Mouse (Mus musculus): ENCODE measurements around the gene Degs1. TPM values are rescaled to one million over a fixed set of nuclear protein-coding genes. Genes with fewer than 3 reads are reported as not detected.

Degs1 gene
- polyA plus RNA-seq (2015; fragmentation: Nextera tagmentation; extraction: Ambion mirVana) = 57.7 and 59.5 TPM in 2 replicates

DNA sequence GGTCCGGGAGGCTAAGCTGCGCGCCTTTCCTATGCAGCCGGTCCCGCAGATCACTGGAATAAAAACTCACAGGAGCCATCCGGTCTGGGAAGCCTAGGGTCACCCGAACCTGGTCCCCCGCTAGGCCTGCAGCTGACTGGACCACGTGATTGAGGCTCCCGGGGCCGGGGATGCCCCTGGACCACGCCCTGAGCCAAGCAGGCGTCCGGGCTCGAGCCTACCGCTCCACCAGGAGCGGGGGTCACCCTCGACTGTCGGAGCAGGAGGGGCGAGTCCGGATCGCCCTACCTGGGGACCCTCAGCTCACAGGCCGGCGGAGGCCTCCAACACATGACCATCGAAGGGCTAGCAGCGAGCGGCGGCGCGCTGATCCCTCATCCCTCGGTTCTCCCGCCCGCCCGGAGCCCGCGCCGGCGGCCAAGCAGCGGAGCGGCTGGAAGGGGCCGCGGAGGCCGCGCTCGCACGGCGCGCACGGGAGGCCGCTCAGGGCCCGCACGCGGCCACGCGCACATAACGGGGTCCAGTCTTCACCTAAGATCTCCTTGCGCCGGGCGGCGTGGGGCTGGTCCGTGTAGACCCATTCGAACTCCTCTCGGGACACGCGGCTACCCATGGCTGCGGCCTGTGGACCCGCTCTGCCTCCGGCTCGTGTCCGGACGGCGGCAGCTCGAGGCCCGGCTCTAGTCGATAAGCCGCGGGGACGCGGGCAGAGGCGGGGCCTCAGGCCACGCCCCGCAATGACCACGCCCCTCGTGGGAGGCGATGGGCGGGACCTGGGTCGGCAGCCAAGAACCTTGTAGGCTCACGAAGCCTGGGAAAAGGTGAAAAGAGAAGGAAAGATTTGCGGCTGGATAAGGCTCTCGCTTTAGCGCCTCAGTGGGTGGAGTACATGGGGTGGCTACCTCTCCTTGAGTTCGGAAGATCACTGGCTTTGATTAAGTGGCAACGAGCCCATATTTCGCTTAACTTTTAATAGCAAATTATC, at the start of gene Degs1:
TSS of gene Degs1 (minus strand) at position 714 of the 985 bp plus-strand sequence.
- H3K27ac ChIP-seq (replicated peaks) = peak within 1 kb of the TSS; percentile 79
- no peaks in the 10 kb centered on the region for H3K9me3 ChIP-seq
- H3K9ac ChIP-seq (replicated peaks) = peak within 1 kb of the TSS; percentile 91
- H3K27me3 ChIP-seq = 0 out of 2 replicates have a peak, but pooled peaks cover 3% of the 10 kb centered on the region
- H3K4me2 ChIP-seq (replicated peaks) = peak within 1 kb of the TSS; percentile 90
- ATAC-seq (replicated peaks) = peak; percentile 93
- peak within 1 kb of the TSS; percentile 89 for H3K4me3 ChIP-seq
- H3K36me3 ChIP-seq = peaks cover 11% of the 10 kb centered on the region
- peaks cover 30% of the 10 kb centered on the region for H3K4me1 ChIP-seq
- WGBS = under 1% methylated on average over 88 of the region's 94 CpGs

DNA sequence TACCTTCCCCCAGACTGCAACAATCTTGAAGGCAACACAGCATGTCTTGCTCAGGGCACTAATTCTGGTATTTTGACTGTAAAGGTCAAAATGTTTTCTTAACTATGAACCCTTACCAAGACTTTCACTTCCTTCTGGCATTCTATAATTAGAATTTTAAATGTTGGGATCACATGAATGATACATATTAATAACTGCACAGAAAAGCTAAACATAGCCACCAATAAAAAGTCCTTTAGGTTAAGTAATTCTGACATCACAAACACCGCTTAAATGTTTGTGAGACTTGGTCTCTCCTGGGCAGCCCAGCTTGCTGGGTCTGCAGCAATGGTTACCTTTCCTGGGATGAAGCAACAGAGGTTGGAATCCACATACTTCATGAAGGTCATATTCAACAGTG, 43.3 kb upstream of the Degs1 start:
- H3K27me3 ChIP-seq = no peaks in the 10 kb centered on the region
- H3K4me3 ChIP-seq = no peak overlapping the region
- no peak overlapping the region for H3K4me2 ChIP-seq (replicated peaks)
- H3K4me1 ChIP-seq = no peaks in the 10 kb centered on the region
- no peak for ATAC-seq (replicated peaks)
- WGBS = 86% methylated on average over 1 of the region's 1 CpGs
- H3K36me3 ChIP-seq = peaks cover 73% of the 10 kb centered on the region
- no peak overlapping the region for H3K9ac ChIP-seq (replicated peaks)
- H3K27ac ChIP-seq (replicated peaks) = no peak overlapping the region
- no peaks in the 10 kb centered on the region for H3K9me3 ChIP-seq

DNA sequence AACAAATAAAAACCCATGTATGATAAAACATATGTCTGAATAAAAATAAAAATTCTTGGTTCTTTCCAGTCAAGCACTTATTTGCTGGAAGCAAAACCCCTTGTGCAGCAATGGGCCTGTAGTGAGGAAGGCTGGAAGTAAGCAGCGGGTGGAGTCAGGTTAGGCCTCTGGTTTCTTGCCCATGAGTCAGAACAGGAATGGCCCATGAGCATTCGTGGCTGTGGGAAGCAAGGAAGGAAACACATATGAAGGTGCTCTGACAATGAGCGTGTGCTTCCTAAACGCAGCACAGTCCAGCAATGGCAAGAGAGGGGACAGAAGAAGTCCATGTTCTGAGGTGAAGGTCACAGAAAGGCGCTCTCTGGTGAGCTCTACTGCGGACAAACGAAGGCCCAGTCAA, 41.9 kb upstream of the Degs1 start:
- H3K9me3 ChIP-seq = no peaks in the 10 kb centered on the region
- H3K9ac ChIP-seq (replicated peaks) = no peak overlapping the region
- H3K36me3 ChIP-seq = peaks cover 82% of the 10 kb centered on the region
- H3K27me3 ChIP-seq = no peaks in the 10 kb centered on the region
- no peak for ATAC-seq (replicated peaks)
- H3K27ac ChIP-seq (replicated peaks) = no peak overlapping the region
- no peaks in the 10 kb centered on the region for H3K4me1 ChIP-seq
- no peak overlapping the region for H3K4me3 ChIP-seq
- WGBS = 95% methylated on average over 7 of the region's 7 CpGs
- H3K4me2 ChIP-seq (replicated peaks) = no peak overlapping the region

DNA sequence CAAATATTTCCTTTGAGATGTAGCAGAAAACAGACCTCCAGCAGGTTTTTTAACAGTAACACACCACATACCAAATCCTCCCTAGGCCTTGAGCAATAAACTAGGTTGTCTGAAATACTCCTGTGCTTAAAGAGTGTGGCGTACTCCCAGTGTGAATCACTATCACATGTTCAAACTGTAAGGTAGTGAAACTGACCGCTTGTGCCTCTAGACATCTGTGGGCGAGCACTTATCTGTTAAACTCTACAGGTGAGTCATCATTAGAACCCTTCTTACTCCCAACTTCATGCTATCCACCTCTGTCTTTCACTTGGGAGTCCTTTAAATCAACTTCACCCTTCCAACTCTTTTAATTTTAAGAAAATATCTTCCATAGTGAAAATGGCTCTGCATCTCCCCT, 40.5 kb upstream of the Degs1 start:
- H3K36me3 ChIP-seq = peaks cover 85% of the 10 kb centered on the region
- no peak overlapping the region for H3K27ac ChIP-seq (replicated peaks)
- H3K4me1 ChIP-seq = no peaks in the 10 kb centered on the region
- 95% methylated on average over 3 of the region's 3 CpGs for whole genome bisulfite sequencing
- no peak overlapping the region for H3K9ac ChIP-seq (replicated peaks)
- no peak for ATAC-seq (replicated peaks)
- H3K9me3 ChIP-seq = no peaks in the 10 kb centered on the region
- no peaks in the 10 kb centered on the region for H3K27me3 ChIP-seq
- H3K4me2 ChIP-seq (replicated peaks) = no peak overlapping the region
- H3K4me3 ChIP-seq = no peak overlapping the region

DNA sequence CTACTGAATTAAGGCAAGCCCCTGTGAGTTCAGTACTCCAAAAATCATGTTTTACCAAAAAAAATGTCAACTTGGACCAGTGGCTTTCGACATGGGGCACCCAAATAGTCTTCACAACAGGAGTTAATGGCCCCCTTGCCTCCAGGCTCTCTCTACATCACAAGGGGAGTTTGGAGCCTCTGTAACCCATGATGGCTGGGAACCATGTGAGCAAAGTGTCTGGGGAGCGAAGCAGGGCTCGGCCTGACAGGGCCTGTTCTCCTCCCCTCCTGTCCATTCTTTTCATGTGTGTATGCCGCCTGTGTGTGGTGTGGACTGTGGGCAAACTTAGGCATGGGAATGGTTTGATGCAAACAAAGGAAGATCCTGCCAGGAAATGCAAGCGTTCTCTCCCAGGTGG, 31.6 kb upstream of the Degs1 start:
- Histone ChIP-seq H3K4me1 (no peaks in the 10 kb centered on the region), H3K4me2 (replicated peaks) (no peak overlapping the region), H3K9ac (replicated peaks) (no peak overlapping the region), H3K9me3 (no peaks in the 10 kb centered on the region), H3K27me3 (no peaks in the 10 kb centered on the region), H3K27ac (replicated peaks) (no peak overlapping the region), H3K4me3 (no peak overlapping the region), H3K36me3 (peaks cover 66% of the 10 kb centered on the region)
- 92% methylated on average over 5 of the region's 5 CpGs for WGBS
- no peak for ATAC-seq (replicated peaks)

DNA sequence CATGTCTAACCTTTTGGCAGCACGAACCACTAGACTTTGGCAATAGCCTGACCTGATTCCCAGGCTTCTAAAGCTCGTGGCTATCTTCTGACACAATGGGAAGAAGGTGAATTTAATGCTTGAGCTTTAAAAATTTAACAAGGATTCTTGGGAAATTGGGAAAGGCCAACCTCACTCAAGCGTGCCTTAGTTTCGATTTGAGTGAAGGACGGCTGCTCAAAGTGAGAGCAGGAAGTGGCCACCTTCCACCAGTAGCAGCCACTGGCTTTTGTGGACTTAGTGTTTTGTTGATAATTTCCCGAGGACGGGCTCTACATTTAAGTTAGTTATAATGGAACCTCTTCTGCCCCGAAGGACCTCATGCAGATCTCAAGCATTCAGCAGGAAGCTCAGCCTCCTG, 30.6 kb upstream of the Degs1 start:
- H3K4me1 ChIP-seq = no peaks in the 10 kb centered on the region
- H3K4me2 ChIP-seq (replicated peaks) = no peak overlapping the region
- H3K36me3 ChIP-seq = peaks cover 56% of the 10 kb centered on the region
- no peak overlapping the region for H3K9ac ChIP-seq (replicated peaks)
- no peaks in the 10 kb centered on the region for H3K27me3 ChIP-seq
- no peaks in the 10 kb centered on the region for H3K9me3 ChIP-seq
- ATAC-seq (replicated peaks) = no peak
- H3K4me3 ChIP-seq = no peak overlapping the region
- 93% methylated on average over 8 of the region's 8 CpGs for WGBS
- H3K27ac ChIP-seq (replicated peaks) = no peak overlapping the region

DNA sequence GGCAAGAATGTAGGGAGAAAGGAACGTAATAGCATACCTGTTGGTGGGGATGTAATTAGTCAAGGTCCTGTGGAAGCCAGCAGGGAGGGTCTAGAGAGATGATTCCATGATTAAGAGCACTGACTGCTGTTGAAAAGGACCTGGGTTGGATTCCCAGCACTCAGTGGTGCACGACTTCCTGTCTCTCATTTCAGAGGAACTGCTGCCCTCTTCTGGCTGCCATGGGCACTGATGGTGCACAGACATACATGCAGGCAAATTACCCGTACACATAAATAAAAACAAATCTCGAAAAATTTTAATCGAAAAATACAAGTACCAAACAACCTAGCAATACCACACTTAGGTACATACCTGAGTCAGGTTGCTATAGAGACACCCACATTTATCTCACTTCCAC, 28.8 kb upstream of the Degs1 start:
- WGBS = 95% methylated on average over 5 of the region's 5 CpGs
- ATAC-seq (replicated peaks) = no peak

DNA sequence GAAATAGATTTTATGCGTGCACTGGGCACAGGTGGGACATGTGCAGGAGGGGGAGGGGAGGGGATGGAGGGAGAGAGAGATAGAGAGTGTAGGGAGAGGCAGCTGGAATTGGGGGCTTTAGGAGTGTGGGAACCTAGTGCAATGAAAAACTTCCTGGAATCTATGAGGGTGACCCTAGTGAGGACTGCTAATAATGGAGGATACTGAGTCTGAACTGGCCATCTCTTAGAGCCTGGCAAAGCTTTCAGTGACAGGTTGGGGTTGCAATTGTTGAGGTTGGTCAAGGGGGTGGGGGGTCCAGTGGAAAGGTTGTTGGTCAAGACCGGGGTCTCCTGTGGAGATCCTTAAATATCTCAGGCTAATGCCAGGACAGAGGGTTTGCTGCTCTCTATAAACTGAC, 27.7 kb upstream of the Degs1 start:
- ATAC-seq (replicated peaks) = no peak
- Histone ChIP-seq H3K36me3 (peaks cover 30% of the 10 kb centered on the region), H3K9me3 (no peaks in the 10 kb centered on the region), H3K27me3 (no peaks in the 10 kb centered on the region), H3K4me3 (no peak overlapping the region), H3K4me1 (no peaks in the 10 kb centered on the region), H3K9ac (replicated peaks) (no peak overlapping the region), H3K4me2 (replicated peaks) (no peak overlapping the region), H3K27ac (replicated peaks) (no peak overlapping the region)
- 97% methylated on average over 2 of the region's 2 CpGs for WGBS

More for the DNA sequence above, 28.8 kb upstream of the Degs1 start:
- Histone ChIP-seq H3K27me3 (no peaks in the 10 kb centered on the region), H3K36me3 (peaks cover 38% of the 10 kb centered on the region), H3K9me3 (no peaks in the 10 kb centered on the region), H3K4me3 (no peak overlapping the region), H3K9ac (replicated peaks) (no peak overlapping the region), H3K4me1 (no peaks in the 10 kb centered on the region), H3K4me2 (replicated peaks) (no peak overlapping the region), H3K27ac (replicated peaks) (no peak overlapping the region)

DNA sequence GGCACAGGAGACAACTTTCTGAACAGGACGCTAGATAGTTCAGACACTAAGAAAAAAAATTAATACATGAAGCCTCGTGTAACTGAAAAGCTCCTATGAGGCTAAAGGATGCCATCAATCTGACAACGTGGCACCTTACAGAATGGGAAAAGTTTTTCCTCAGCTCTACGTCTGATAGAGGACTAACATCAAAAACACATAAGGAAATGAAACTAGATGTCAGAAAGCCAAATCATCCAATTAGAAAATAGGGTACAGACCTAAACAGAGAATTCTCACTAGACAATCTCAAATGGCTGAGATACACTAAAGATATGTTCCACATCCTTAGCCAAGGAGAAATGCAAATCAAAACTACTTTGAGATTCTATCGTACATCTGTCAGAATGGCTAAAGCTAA, 26.8 kb upstream of the Degs1 start:
- no peak overlapping the region for H3K4me2 ChIP-seq (replicated peaks)
- H3K27me3 ChIP-seq = no peaks in the 10 kb centered on the region
- H3K9ac ChIP-seq (replicated peaks) = no peak overlapping the region
- H3K36me3 ChIP-seq = peaks cover 20% of the 10 kb centered on the region
- no peak overlapping the region for H3K27ac ChIP-seq (replicated peaks)
- no peak overlapping the region for H3K4me3 ChIP-seq
- 77% methylated on average over 5 of the region's 5 CpGs for WGBS
- ATAC-seq (replicated peaks) = no peak
- no peaks in the 10 kb centered on the region for H3K9me3 ChIP-seq
- H3K4me1 ChIP-seq = no peaks in the 10 kb centered on the region

DNA sequence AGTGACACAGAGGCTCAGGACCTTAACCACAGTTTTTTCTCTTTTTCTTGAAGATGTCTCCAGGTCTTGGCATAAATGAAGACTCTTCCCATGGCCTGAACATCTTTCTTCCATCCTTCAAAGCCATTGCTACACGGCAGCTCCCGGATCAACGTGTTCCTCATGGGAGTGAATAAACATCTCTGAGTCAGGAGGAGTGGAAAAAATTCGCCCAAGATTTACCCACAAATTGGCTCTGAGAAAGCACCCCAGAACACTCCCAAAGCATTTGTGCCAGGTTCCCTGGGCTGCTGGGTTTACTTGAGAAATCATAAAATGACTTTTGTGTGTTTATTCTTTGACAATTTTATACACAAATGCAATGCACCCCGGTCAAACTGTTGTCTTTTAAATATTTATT, 20.3 kb upstream of the Degs1 start:
- ATAC-seq (replicated peaks) = no peak
- H3K4me2 ChIP-seq (replicated peaks) = no peak overlapping the region
- H3K4me1 ChIP-seq = no peaks in the 10 kb centered on the region
- H3K27ac ChIP-seq (replicated peaks) = no peak overlapping the region
- no peaks in the 10 kb centered on the region for H3K9me3 ChIP-seq
- no peaks in the 10 kb centered on the region for H3K27me3 ChIP-seq
- H3K9ac ChIP-seq (replicated peaks) = no peak overlapping the region
- no peak overlapping the region for H3K4me3 ChIP-seq
- 90% methylated on average over 5 of the region's 5 CpGs for WGBS
- H3K36me3 ChIP-seq = no peaks in the 10 kb centered on the region

DNA sequence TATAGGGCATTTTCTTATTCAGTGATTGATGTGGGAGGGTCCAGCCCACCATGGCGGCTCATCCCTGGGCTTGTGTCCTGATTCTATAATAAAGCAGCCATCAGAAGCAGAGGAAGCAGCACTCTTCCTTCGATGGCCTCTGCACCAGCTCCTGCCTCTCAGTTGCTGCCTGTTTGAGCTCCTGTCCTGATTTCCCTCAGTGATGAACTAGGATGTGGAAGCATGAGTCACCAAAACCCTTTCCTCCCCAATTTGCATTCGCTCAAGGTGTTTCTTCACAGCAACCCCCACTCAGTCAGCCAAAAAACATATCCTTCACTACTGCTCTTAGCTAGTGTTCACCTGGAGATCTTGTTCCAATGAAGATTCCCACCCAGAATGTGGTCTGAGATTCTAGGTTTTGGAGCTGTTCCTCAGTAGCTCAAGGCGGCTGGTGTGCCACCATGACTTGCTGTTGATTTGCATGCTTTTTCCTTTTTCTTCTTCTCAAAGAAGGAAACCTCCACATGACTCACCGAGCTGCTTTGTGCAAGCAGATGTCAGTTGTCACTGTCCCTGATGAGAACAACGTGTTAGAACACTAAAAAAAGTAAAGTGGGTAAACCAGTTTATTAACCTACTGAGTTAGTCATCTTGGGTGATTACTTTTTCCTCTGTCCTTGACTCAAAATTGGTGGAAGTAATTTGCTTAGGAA, 19.7 kb upstream of the Degs1 start:
- ATAC-seq (replicated peaks) = no peak
- no peak overlapping the region for H3K9ac ChIP-seq (replicated peaks)
- no peaks in the 10 kb centered on the region for H3K9me3 ChIP-seq
- H3K27ac ChIP-seq (replicated peaks) = no peak overlapping the region
- no peaks in the 10 kb centered on the region for H3K4me1 ChIP-seq
- no peaks in the 10 kb centered on the region for H3K27me3 ChIP-seq
- WGBS = 89% methylated on average over 6 of the region's 6 CpGs
- H3K36me3 ChIP-seq = no peaks in the 10 kb centered on the region
- no peak overlapping the region for H3K4me2 ChIP-seq (replicated peaks)
- no peak overlapping the region for H3K4me3 ChIP-seq

DNA sequence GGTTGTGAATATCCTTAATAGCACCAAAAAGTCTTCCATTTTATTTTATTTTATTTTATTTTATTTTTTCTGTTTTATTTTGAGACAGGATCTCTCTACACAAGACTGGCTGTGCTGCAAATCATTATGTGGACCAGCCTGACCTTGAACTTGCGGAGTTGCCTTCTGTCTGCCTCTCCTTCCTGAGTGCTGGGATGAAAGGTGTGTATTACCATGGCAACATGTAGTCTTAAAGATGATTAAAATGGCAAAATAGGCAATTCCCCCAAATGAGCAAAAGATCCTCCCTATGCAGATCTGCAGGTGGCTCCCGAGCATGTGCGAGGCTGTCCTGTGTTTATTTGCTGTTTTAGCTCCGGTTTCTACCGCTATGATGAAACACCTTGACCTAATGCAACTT, 15.2 kb upstream of the Degs1 start:
- Histone ChIP-seq H3K4me1 (no peaks in the 10 kb centered on the region), H3K4me3 (no peak overlapping the region), H3K27me3 (no peaks in the 10 kb centered on the region), H3K27ac (replicated peaks) (no peak overlapping the region), H3K4me2 (replicated peaks) (no peak overlapping the region), H3K36me3 (no peaks in the 10 kb centered on the region), H3K9me3 (no peaks in the 10 kb centered on the region), H3K9ac (replicated peaks) (no peak overlapping the region)
- ATAC-seq (replicated peaks) = no peak
- 91% methylated on average over 5 of the region's 5 CpGs for WGBS
